Mouse (Mus musculus) ES-Bruce4 (cell line): Measurements from ENCODE around the gene Prpf4. TPM values are rescaled to one million over a fixed set of nuclear protein-coding genes. Genes with fewer than 3 reads are reported as not detected.
A peak's percentile ranks its signal among the peaks of the same experiment; 100 is the strongest.

Experiments used
- H3K27ac ChIP-seq: 2 replicates; pipeline ENCODE4 v1.5.1; 2012; ENCODE audit warnings: low read length, inconsistent platforms; ENCODE audit not compliant: insufficient read depth
- H3K27me3 ChIP-seq: 2 replicates; pipeline ENCODE4 v1.6.1; 2012; ENCODE audit warnings: mild to moderate bottlenecking, low read length, inconsistent platforms; ENCODE audit not compliant: control insufficient read depth, poor library complexity, insufficient read depth, severe bottlenecking
- H3K36me3 ChIP-seq: 2 replicates; pipeline ENCODE4 v1.6.1; 2012; ENCODE audit warnings: inconsistent platforms, mild to moderate bottlenecking, low read length, moderate library complexity; ENCODE audit not compliant: control insufficient read depth, poor library complexity, insufficient read depth, severe bottlenecking
- H3K4me1 ChIP-seq: one replicate; pipeline ENCODE4 v1.8.1; 2011; ENCODE audit warnings: low read length; ENCODE audit not compliant: control insufficient read depth, insufficient read depth
- H3K4me3 ChIP-seq: 2 replicates; pipeline ENCODE4 v1.5.1; 2011; ENCODE audit warnings: low read depth, mild to moderate bottlenecking, low read length
- H3K9ac ChIP-seq: 2 replicates; pipeline ENCODE4 v1.6.1; 2012; ENCODE audit warnings: low read depth, mild to moderate bottlenecking, inconsistent platforms; ENCODE audit not compliant: poor library complexity, severe bottlenecking
- H3K9me3 ChIP-seq: replicated peaks from 2 replicates; pipeline ENCODE4 v1.6.1; 2012; ENCODE audit warnings: mild to moderate bottlenecking, low read length, inconsistent platforms; ENCODE audit not compliant: control insufficient read depth, poor library complexity, insufficient read depth, severe bottlenecking
- CTCF ChIP-seq: IDR thresholded peaks from one replicate; pipeline ENCODE4 v1.8.1; 2011; ENCODE audit warnings: low read depth, low read length
- EP300 ChIP-seq: IDR thresholded peaks from 2 replicates; pipeline ENCODE4 v1.6.1; 2011; ENCODE audit warnings: low read depth, low read length; ENCODE audit not compliant: insufficient read depth
- POLR2A ChIP-seq: IDR thresholded peaks from one replicate; pipeline ENCODE4 v1.8.1; 2011; ENCODE audit warnings: low read length; ENCODE audit not compliant: insufficient read depth
- polyA plus RNA-seq: library from polyadenylated mRNA; stranded (reverse); fragments of >200 nt; gene quantifications from 2 replicates; pipeline ENCODE4 v1.2.4, GENCODE M21; 2011; ENCODE audit warnings: low read depth; ENCODE audit not compliant: missing spikeins, insufficient read depth, insufficient read length

Gene Prpf4
- polyA plus RNA-seq, 1 experiment, result 29.2 TPM

DNA sequence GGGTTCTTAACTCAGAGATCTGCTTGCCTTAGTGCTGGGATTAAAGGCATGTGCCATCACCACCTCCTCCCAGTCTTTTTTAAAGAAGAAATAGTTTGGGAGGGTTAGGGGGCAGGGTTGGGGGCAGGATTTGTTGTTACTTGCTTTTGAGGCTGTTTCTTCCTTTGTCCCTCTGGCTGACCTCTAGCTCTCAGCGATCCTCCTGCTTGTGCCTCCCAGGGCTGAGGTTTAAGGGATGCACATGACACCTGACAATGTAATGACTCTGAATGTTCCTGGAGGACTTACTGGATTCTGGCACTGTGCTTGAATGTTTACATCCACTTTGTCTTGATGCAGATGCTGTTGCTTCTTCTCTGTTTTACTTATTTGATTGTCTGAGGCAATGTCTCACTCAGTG lies 36.2 kb upstream of the Prpf4 start:
- TF ChIP-seq CTCF (no peak), EP300 (0 out of 2 replicates have a peak, but pooled peaks have one; percentile 60)
- H3K27me3 ChIP-seq, result no peaks in the 10 kb centered on the region
- no peaks in the 10 kb centered on the region for H3K36me3 ChIP-seq
- no peak overlapping the region for H3K27ac ChIP-seq
- no peak overlapping the region for H3K9ac ChIP-seq
- H3K4me3 ChIP-seq, result no peak overlapping the region
- H3K4me1 ChIP-seq, result no peaks in the 10 kb centered on the region
- H3K9me3 ChIP-seq, result peaks cover 3% of the 10 kb centered on the region; the same call in 1 of the 2 replicates

DNA sequence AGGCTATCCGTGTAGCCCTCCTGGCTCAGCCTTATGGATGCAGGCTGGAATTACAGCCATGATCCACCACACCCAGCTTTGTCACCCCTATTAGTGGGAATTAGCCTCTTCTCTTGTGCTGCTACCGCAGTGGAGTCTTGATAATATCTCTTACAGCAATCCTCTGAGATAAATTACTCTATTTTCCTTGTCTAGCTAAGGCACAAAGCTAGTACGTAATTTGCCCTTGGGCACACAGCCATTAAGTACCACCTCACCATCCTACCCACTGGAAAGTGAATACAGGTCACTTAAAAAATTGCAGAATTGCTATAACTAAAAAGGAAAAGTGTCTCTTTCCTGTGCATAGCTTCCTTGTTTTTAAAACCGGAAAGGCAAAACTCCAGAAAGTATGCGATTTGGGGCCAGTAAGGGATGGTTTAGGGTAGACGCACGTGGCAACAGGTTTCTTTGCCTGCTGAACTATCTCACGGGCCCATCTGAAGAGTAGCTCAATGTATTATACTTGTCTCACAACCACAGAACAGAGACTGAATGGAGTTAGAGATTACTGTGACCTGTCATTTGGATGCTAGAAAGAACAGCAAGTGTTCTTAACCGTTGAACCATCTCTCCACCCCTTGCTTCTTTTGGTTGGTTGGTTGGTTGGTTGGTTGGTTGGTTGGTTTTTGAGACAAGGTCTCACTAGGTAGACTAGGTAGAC lies 35.6 kb upstream of the Prpf4 start:
- H3K36me3 ChIP-seq, result no peaks in the 10 kb centered on the region
- H3K27me3 ChIP-seq, result no peaks in the 10 kb centered on the region
- no peak for TF ChIP-seq CTCF
- no peak for TF ChIP-seq POLR2A
- no peak for TF ChIP-seq EP300
- no peak overlapping the region for H3K27ac ChIP-seq
- H3K9me3 ChIP-seq, result peaks cover 3% of the 10 kb centered on the region; the same call in 1 of the 2 replicates
- H3K4me1 ChIP-seq, result no peaks in the 10 kb centered on the region
- no peak overlapping the region for H3K4me3 ChIP-seq
- H3K9ac ChIP-seq, result no peak overlapping the region

DNA sequence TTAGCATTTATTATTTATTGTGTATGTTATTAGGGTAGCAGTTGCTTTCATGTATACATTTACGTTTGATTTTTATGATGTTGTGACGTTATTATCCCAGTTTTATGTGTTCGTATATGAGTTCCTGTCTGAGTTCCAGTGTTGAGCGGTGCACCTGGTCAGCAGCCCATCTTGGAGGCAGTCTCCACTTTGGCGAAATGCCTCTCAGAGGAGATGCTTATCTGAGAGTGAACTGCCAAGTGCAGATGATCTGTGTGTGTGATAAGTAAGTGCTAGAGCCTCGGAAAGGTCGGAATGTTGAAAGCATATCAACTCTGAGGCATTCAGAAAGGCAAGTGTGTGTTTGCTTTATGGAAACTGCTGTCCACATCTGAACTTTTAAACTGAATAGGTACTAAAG lies 34.9 kb upstream of the Prpf4 start:
- H3K27ac ChIP-seq, result no peak overlapping the region
- H3K4me3 ChIP-seq, result no peak overlapping the region
- H3K36me3 ChIP-seq, result no peaks in the 10 kb centered on the region
- no peaks in the 10 kb centered on the region for H3K4me1 ChIP-seq
- TF ChIP-seq EP300 (no peak), POLR2A (no peak), CTCF (no peak)
- H3K27me3 ChIP-seq, result no peaks in the 10 kb centered on the region
- peaks cover 3% of the 10 kb centered on the region; the same call in 1 of the 2 replicates for H3K9me3 ChIP-seq
- H3K9ac ChIP-seq, result no peak overlapping the region

DNA sequence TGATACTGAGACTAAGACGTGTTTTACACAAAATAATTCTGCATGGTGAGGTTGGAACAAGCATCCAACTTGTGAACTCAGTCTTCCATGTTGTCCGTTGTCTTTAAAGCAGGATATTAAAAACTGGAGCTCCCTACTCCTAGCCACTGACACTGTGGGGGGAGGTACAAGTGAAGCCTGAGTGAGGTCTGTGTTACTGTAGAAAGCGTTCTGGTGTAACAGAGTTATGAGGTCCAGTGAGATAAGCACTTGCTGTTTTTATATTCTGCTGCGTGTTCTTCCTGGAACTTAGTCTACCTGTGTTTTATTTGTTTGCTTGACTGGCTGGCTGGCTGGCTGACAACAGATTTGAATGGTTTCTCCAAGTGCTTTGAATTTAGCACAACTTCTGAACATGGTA lies 34.3 kb upstream of the Prpf4 start:
- Histone ChIP-seq H3K36me3 (no peaks in the 10 kb centered on the region), H3K4me1 (no peaks in the 10 kb centered on the region), H3K4me3 (no peak overlapping the region), H3K9ac (no peak overlapping the region), H3K27me3 (no peaks in the 10 kb centered on the region), H3K9me3 (peaks cover 3% of the 10 kb centered on the region; the same call in 1 of the 2 replicates), H3K27ac (no peak overlapping the region)
- no peak for TF ChIP-seq POLR2A
- no peak for TF ChIP-seq EP300

DNA sequence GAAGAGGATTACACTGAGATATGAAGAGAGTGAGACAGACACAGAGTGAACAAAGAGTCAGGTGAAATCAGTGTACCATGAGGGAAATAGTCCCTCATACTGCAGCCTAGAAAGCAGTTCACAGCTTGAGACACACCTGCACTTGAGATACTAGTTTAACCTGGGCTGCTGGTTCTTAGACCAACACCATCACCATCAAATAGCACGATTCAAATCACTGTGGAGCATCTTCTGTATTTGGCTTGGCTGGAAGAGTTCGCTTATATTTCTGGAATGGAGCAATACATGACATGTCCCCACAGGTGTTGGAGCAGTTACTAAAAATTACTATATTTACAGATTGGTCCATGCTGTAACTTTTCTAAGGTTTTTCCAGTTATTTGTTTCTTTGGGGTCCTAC lies 32.5 kb upstream of the Prpf4 start:
- Histone ChIP-seq H3K27me3 (no peaks in the 10 kb centered on the region), H3K9me3 (peaks cover 3% of the 10 kb centered on the region; the same call in 1 of the 2 replicates), H3K4me1 (no peaks in the 10 kb centered on the region), H3K9ac (no peak overlapping the region), H3K36me3 (no peaks in the 10 kb centered on the region), H3K4me3 (no peak overlapping the region), H3K27ac (no peak overlapping the region)
- TF ChIP-seq EP300, result no peak
- no peak for TF ChIP-seq POLR2A
- TF ChIP-seq CTCF, result no peak

DNA sequence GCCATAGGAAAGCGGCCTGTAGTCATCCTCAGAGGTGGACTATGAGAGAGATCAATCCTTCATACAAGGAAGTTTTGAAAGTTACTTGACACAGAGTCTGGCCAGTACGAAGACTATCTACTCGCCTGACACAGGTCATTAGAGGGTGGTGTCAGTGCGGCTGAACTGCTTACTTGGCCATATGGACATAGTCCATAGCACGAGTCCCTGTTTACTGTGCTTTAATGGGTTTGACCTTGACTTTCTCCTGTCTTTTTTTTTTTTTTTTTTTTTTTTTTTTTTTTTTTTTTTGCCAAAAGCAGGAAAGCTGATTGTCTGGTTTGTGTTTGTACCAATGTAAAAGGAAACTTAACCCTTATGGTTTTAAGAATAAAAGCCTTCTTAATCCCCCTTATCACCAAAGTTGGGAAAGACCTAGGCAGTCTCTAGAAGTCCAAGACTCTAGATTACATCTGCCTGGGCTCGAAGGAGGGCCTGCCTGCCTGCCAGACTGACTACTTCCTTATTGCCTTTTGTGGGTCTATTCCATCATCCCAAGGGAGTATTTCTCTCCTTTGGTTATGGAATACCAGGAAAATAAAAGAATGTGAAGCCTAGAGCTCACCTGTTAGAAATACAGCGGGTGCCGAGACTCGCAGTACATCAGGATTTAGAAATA lies 28.7 kb upstream of the Prpf4 start:
- no peaks in the 10 kb centered on the region for H3K36me3 ChIP-seq
- H3K9ac ChIP-seq, result no peak overlapping the region

More for the DNA sequence above, 28.7 kb upstream of the Prpf4 start:
- Histone ChIP-seq H3K27ac (no peak overlapping the region), H3K27me3 (no peaks in the 10 kb centered on the region), H3K4me3 (no peak overlapping the region), H3K4me1 (no peaks in the 10 kb centered on the region), H3K9me3 (peaks cover 3% of the 10 kb centered on the region; the same call in 1 of the 2 replicates)
- TF ChIP-seq CTCF, result no peak
- no peak for TF ChIP-seq EP300
- no peak for TF ChIP-seq POLR2A
